7 mouse cellular contexts compared by ENCODE assay signal in genomic region chr3:116512904-116513716, GRCm38 (mm10). TPM values are rescaled to one million over a fixed set of nuclear protein-coding genes. Genes with fewer than 3 reads are reported as not detected.
DNase-seq lines count a peak whose midpoint lies in the region; ATAC-seq lines count a peak whose summit lies in the region.

TSS of gene Dbt (plus strand) at chr3:116513070.

- under 1% methylated on average over 36 of the region's 36 CpGs for WGBS in intestine, embryonic 16.5 days
- WGBS in midbrain, embryonic 11.5 days, result under 1% methylated on average over 36 of the region's 36 CpGs

- intact Hi-C loops in left cerebral cortex, postnatal 36 days (cut with DNase I), result loop anchor here (5.0 to 10.0 kb wide), 2 partner anchors 79 to 322 kb away; partner anchors contain the start of gene Sass6

- no peaks in the 10 kb centered on the region for H3K27me3 ChIP-seq in intestine, embryonic 16.5 days (replicated peaks; ENCODE audit: control insufficient read depth, insufficient read depth, low read length)
- H3K27me3 ChIP-seq in midbrain, embryonic 11.5 days (ENCODE audit: control insufficient read depth, insufficient read depth, low read length), result no peaks in the 10 kb centered on the region

- peak; percentile 95 for ATAC-seq in intestine, embryonic 16.5 days
- ATAC-seq in midbrain, embryonic 11.5 days (ENCODE audit: low FRiP score), result peak; percentile 96

- H3K9me3 ChIP-seq in intestine, embryonic 16.5 days (ENCODE audit: control insufficient read depth, low read length), result no peaks in the 10 kb centered on the region
- H3K9me3 ChIP-seq in midbrain, embryonic 11.5 days (ENCODE audit: control insufficient read depth, low read length), result no peaks in the 10 kb centered on the region

- peak within 1 kb of the TSS; percentile 67 for H3K4me2 ChIP-seq in intestine, embryonic 16.5 days (ENCODE audit: low read depth, low read length)
- H3K4me2 ChIP-seq in midbrain, embryonic 11.5 days, result peak within 1 kb of the TSS; percentile 55

- peak within 1 kb of the TSS; percentile 66 for H3K9ac ChIP-seq in intestine, embryonic 16.5 days (ENCODE audit: low read depth, low read length)
- peak within 1 kb of the TSS; percentile 74 for H3K9ac ChIP-seq in midbrain, embryonic 11.5 days (ENCODE audit: low read length)

- H3K36me3 ChIP-seq in intestine, embryonic 16.5 days (ENCODE audit: control insufficient read depth, insufficient read depth, low read length), result 0 out of 2 replicates have a peak, but pooled peaks cover 2% of the 10 kb centered on the region
- H3K36me3 ChIP-seq in midbrain, embryonic 11.5 days (ENCODE audit: control insufficient read depth, insufficient read depth, low read length), result no peaks in the 10 kb centered on the region

- DNase-seq in adrenal gland, adult 18-20 months (ENCODE audit: low spot score in 2 of 2), result peak; percentile 73 to 74
- DNase-seq in embryo, embryonic 11.5 days (ENCODE audit: low read depth, low spot score), result peak; percentile 84
- DNase-seq in gastrocnemius, postnatal 4 days (ENCODE audit: low spot score in 2 of 2), result peak; percentile 69 to 81
- peak; percentile 85 to 87 for DNase-seq in left cerebral cortex, postnatal 36 days (ENCODE audit: low spot score in 2 of 2)
- peak; percentile 97 for DNase-seq in midbrain, embryonic 11.5 days (ENCODE audit: low spot score, missing footprints)
- peak; percentile 89 for DNase-seq in skeletal muscle tissue, adult 2 months (ENCODE audit: low read depth, low spot score)

- peaks cover 6% of the 10 kb centered on the region for H3K4me1 ChIP-seq in intestine, embryonic 16.5 days (ENCODE audit: control insufficient read depth, insufficient read depth, low read length)
- H3K4me1 ChIP-seq in midbrain, embryonic 11.5 days (ENCODE audit: control insufficient read depth, insufficient read depth, low read length), result peaks cover 6% of the 10 kb centered on the region

- H3K27ac ChIP-seq in intestine, embryonic 16.5 days (ENCODE audit: low read length), result no peak within 1 kb of the TSS
- no peak within 1 kb of the TSS for H3K27ac ChIP-seq in midbrain, embryonic 11.5 days (ENCODE audit: low read depth, low read length)

- H3K4me3 ChIP-seq in intestine, embryonic 16.5 days (ENCODE audit: low read length), result peak within 1 kb of the TSS; percentile 67
- H3K4me3 ChIP-seq in midbrain, embryonic 11.5 days (ENCODE audit: low read depth, low read length), result peak within 1 kb of the TSS; percentile 67

RNA-seq across cellular contexts. Expression of gene Dbt, which starts in this region (rescaled TPM):
- 10 to 100 TPM; 65.6 to 74.1 TPM for total RNA-seq in adrenal gland, adult 18-20 months (2021)
- total RNA-seq in gastrocnemius, postnatal 4 days (2021), result 10 to 100 TPM; 16.1 to 16.9 TPM
- polyA plus RNA-seq in intestine, embryonic 16.5 days (2015; fragmentation: Nextera tagmentation; extraction: Ambion mirVana), result 20.9 and 21.7 TPM in 2 replicates
- 10 to 100 TPM; 17.8 to 18.7 TPM for total RNA-seq in left cerebral cortex, postnatal 36 days (2021)
- polyA plus RNA-seq in midbrain, embryonic 11.5 days (2014; fragmentation: Nextera tagmentation; extraction: Ambion mirVana), result 10.5 and 14.5 TPM in 2 replicates
